Mouse (Mus musculus) heart, embryonic 11.5 days (tissue): ENCODE measurements around the gene Zfp775. TPM values are rescaled to one million over a fixed set of nuclear protein-coding genes. Genes with fewer than 3 reads are reported as not detected.

Experiments used
- ATAC-seq: fragments of 200-750 bp; cut with Nextera tagmentation; replicated peaks from 2 replicates; pipeline ENCODE4 v1.8.0; 2017; ENCODE audit warnings: moderate library complexity; ENCODE audit not compliant: insufficient number of reproducible peaks, low FRiP score, low TSS enrichment
- H3K27ac ChIP-seq: fragments of 300-500 bp; sonication (generic); 2 replicates; pipeline ENCODE4 v1.5.1; 2014; ENCODE audit warnings: mild to moderate bottlenecking, low read depth, low read length
- H3K27me3 ChIP-seq: fragments of 300-500 bp; sonication (generic); 2 replicates; pipeline ENCODE4 v1.6.1; 2014; ENCODE audit warnings: mild to moderate bottlenecking, low read length, mixed read lengths; ENCODE audit not compliant: control insufficient read depth, insufficient read depth
- H3K36me3 ChIP-seq: fragments of 300-500 bp; sonication (generic); 2 replicates; pipeline ENCODE4 v1.6.1; 2014; ENCODE audit warnings: mild to moderate bottlenecking, low read length, moderate library complexity, mixed read lengths; ENCODE audit not compliant: control insufficient read depth, insufficient read depth
- H3K4me1 ChIP-seq: fragments of 300-500 bp; sonication (generic); 2 replicates; pipeline ENCODE4 v1.6.1; 2014; ENCODE audit warnings: low read length; ENCODE audit not compliant: control insufficient read depth, insufficient read depth
- H3K4me2 ChIP-seq: fragments of 300-500 bp; sonication (generic); 2 replicates; pipeline ENCODE4 v1.6.1; 2014; ENCODE audit warnings: mild to moderate bottlenecking, moderate library complexity
- H3K4me3 ChIP-seq: fragments of 300-500 bp; sonication (generic); 2 replicates; pipeline ENCODE4 v1.5.1; 2014; ENCODE audit warnings: low read depth, low read length
- H3K9ac ChIP-seq: fragments of 300-500 bp; sonication (generic); 2 replicates; pipeline ENCODE4 v1.6.1; 2014; ENCODE audit warnings: mild to moderate bottlenecking, low read depth, low read length, moderate library complexity
- H3K9me3 ChIP-seq: fragments of 300-500 bp; sonication (generic); replicated peaks from 2 replicates; pipeline ENCODE4 v1.6.1; 2016; ENCODE audit warnings: low read length; ENCODE audit not compliant: control insufficient read depth
- WGBS: fragments of 180-500 bp; shearing (Covaris S2); extraction: QIAGEN DNeasy Blood & Tissue Kit; methylation state at CpG from one replicate; pipeline ENCODE4 v1.1.7; 2014; ENCODE audit not compliant: insufficient replicate concordance; 5-methylcytosine and 5-hydroxymethylcytosine counted together
- polyA plus RNA-seq: library from polyadenylated mRNA; unstranded; fragments of >200 nt; fragmentation: Nextera tagmentation; extraction: Ambion mirVana; gene quantifications from 2 replicates; pipeline ENCODE4 v1.2.1, GENCODE M21; 2014

Zfp775 gene
- polyA plus RNA-seq, result 5.8 and 6.0 TPM in 2 replicates

- peaks cover 35% of the 10 kb centered on the region for H3K36me3 ChIP-seq
Measured at GRCm38 (mm10) chr6:48601271-48602079, at the start of gene Zfp775. Gene Zfp775 (plus strand): TSS chr6:48602063.

GRCm38 (mm10) chr6:48552918-48553317 lies 48.9 kb upstream of the Zfp775 start:
- Histone ChIP-seq H3K4me2 (no peak overlapping the region), H3K36me3 (no peaks in the 10 kb centered on the region; the same call in 1 of the 2 replicates), H3K27ac (no peak overlapping the region), H3K9me3 (no peaks in the 10 kb centered on the region), H3K9ac (no peak overlapping the region), H3K27me3 (no peaks in the 10 kb centered on the region), H3K4me1 (peaks cover 11% of the 10 kb centered on the region; the same call in 1 of the 2 replicates), H3K4me3 (no peak overlapping the region)
- no peak for ATAC-seq
- WGBS, result 45% methylated on average over 4 of the region's 4 CpGs

More at GRCm38 (mm10) chr6:48601271-48602079, at the start of gene Zfp775:
- 5% methylated on average over 42 of the region's 42 CpGs for WGBS
- Histone ChIP-seq H3K27me3 (no peaks in the 10 kb centered on the region), H3K27ac (peak within 1 kb of the TSS; percentile 57), H3K4me3 (peak within 1 kb of the TSS; percentile 54), H3K4me2 (peak within 1 kb of the TSS; percentile 63), H3K9me3 (peaks cover 16% of the 10 kb centered on the region), H3K4me1 (peaks cover 6% of the 10 kb centered on the region), H3K9ac (peak within 1 kb of the TSS; percentile 68)
- ATAC-seq, result peak; percentile 99

- Histone ChIP-seq H3K4me2 (peak overlapping the region; percentile 68), H3K4me1 (peaks cover 11% of the 10 kb centered on the region; the same call in 1 of the 2 replicates), H3K36me3 (no peaks in the 10 kb centered on the region; the same call in 1 of the 2 replicates), H3K4me3 (peak overlapping the region; percentile 63), H3K9me3 (no peaks in the 10 kb centered on the region), H3K9ac (peak overlapping the region; percentile 83), H3K27me3 (no peaks in the 10 kb centered on the region), H3K27ac (peak overlapping the region; percentile 88)
- 77% methylated on average over 4 of the region's 4 CpGs for WGBS
- peak; percentile 32; the same call in 1 of the 2 replicates for ATAC-seq
Measured at GRCm38 (mm10) chr6:48553819-48554218, 48.0 kb upstream of the Zfp775 start.

- Histone ChIP-seq H3K4me2 (peak within 1 kb of the TSS; percentile 68), H3K4me3 (peak within 1 kb of the TSS; percentile 63), H3K36me3 (no peaks in the 10 kb centered on the region; the same call in 1 of the 2 replicates), H3K4me1 (peaks cover 11% of the 10 kb centered on the region; the same call in 1 of the 2 replicates), H3K27me3 (no peaks in the 10 kb centered on the region), H3K9me3 (no peaks in the 10 kb centered on the region), H3K9ac (peak within 1 kb of the TSS; percentile 83), H3K27ac (peak within 1 kb of the TSS; percentile 88)
- ATAC-seq, result peak; percentile 80
- under 1% methylated on average over 39 of the region's 39 CpGs for WGBS
Measured at GRCm38 (mm10) chr6:48554280-48555103, 47.4 kb upstream of the Zfp775 start, which contains the start of gene Lrrc61. Gene Lrrc61 (plus strand): TSS chr6:48554796.

- Histone ChIP-seq H3K36me3 (no peaks in the 10 kb centered on the region; the same call in 1 of the 2 replicates), H3K4me1 (peaks cover 11% of the 10 kb centered on the region; the same call in 1 of the 2 replicates), H3K27me3 (no peaks in the 10 kb centered on the region), H3K4me2 (peak overlapping the region; percentile 68), H3K27ac (peak overlapping the region; percentile 88), H3K9ac (peak overlapping the region; percentile 83), H3K4me3 (peak overlapping the region; percentile 63), H3K9me3 (no peaks in the 10 kb centered on the region)
- WGBS, result 31% methylated on average over 14 of the region's 14 CpGs
- ATAC-seq, result peak; percentile 66
Measured at GRCm38 (mm10) chr6:48555104-48555890, 46.6 kb upstream of the Zfp775 start.

GRCm38 (mm10) chr6:48555956-48556355 lies 45.9 kb upstream of the Zfp775 start:
- ATAC-seq, result no peak
- Histone ChIP-seq H3K27me3 (no peaks in the 10 kb centered on the region), H3K4me1 (peaks cover 11% of the 10 kb centered on the region; the same call in 1 of the 2 replicates), H3K4me2 (peak overlapping the region; percentile 68; the same call in 1 of the 2 replicates), H3K36me3 (no peaks in the 10 kb centered on the region; the same call in 1 of the 2 replicates), H3K4me3 (no peak overlapping the region), H3K27ac (no peak overlapping the region), H3K9me3 (no peaks in the 10 kb centered on the region), H3K9ac (no peak overlapping the region)
- 91% methylated on average over 3 of the region's 3 CpGs for WGBS

- Histone ChIP-seq H3K27ac (no peak overlapping the region), H3K4me3 (no peak overlapping the region), H3K36me3 (no peaks in the 10 kb centered on the region; the same call in 1 of the 2 replicates), H3K9me3 (no peaks in the 10 kb centered on the region), H3K4me2 (no peak overlapping the region), H3K4me1 (peaks cover 25% of the 10 kb centered on the region), H3K9ac (no peak overlapping the region), H3K27me3 (no peaks in the 10 kb centered on the region)
- WGBS, result 89% methylated on average over 4 of the region's 4 CpGs
- ATAC-seq, result no peak
Measured at GRCm38 (mm10) chr6:48565693-48566310, 36.1 kb upstream of the Zfp775 start.
